Mouse (Mus musculus) midbrain, postnatal 0 days (tissue): ENCODE results near the gene Abhd5. TPM values are rescaled to one million over a fixed set of nuclear protein-coding genes. Genes with fewer than 3 reads are reported as not detected.
"Not testable (repeated sequence)": the region's sequence is repeated elsewhere in the genome, so short reads cannot be mapped to it uniquely, and the experiment has no call there.

Source experiments
- ATAC-seq: fragments of 200-750 bp; cut with Nextera tagmentation; 2 replicates; pipeline ENCODE4 v1.8.0; 2017; ENCODE audit warnings: moderate number of reproducible peaks, mild to moderate bottlenecking, moderate TSS enrichment, moderate library complexity; ENCODE audit not compliant: low FRiP score
- DNase-seq: peaks from one replicate; pipeline ENCODE4 v3.0.0-alpha.2; 2015; ENCODE audit warnings: low spot score
- H3K27ac ChIP-seq: fragments of 300-500 bp; sonication (generic); 2 replicates; pipeline ENCODE4 v1.5.1; 2014; ENCODE audit warnings: low read depth, mild to moderate bottlenecking, low read length, mixed read lengths
- H3K27me3 ChIP-seq: fragments of 300-500 bp; sonication (generic); 2 replicates; pipeline ENCODE4 v1.6.1; 2014; ENCODE audit warnings: low read length, control low read depth, mixed read lengths; ENCODE audit not compliant: insufficient read depth
- H3K36me3 ChIP-seq: fragments of 300-500 bp; sonication (generic); 2 replicates; pipeline ENCODE4 v1.6.1; 2014; ENCODE audit warnings: low read length, control low read depth, mixed read lengths; ENCODE audit not compliant: insufficient read depth
- H3K4me1 ChIP-seq: fragments of 300-500 bp; sonication (generic); 2 replicates; pipeline ENCODE4 v1.6.1; 2014; ENCODE audit warnings: mild to moderate bottlenecking, control low read depth, antibody characterized with exemption, low read length, mixed read lengths; ENCODE audit not compliant: insufficient read depth
- H3K4me2 ChIP-seq: fragments of 300-500 bp; sonication (generic); 2 replicates; pipeline ENCODE4 v1.6.1; 2014; ENCODE audit warnings: low read depth, mild to moderate bottlenecking, low read length, mixed read lengths; ENCODE audit not compliant: poor library complexity, severe bottlenecking
- H3K4me3 ChIP-seq: fragments of 300-500 bp; sonication (generic); 2 replicates; pipeline ENCODE4 v1.5.1; 2014; ENCODE audit warnings: low read depth, mild to moderate bottlenecking, low read length, moderate library complexity
- H3K9ac ChIP-seq: fragments of 300-500 bp; sonication (generic); replicated peaks from 2 replicates; pipeline ENCODE4 v1.6.1; 2014; ENCODE audit warnings: mild to moderate bottlenecking, low read length, moderate library complexity, mixed read lengths; ENCODE audit not compliant: poor library complexity, severe bottlenecking
- H3K9me3 ChIP-seq: fragments of 300-500 bp; sonication (generic); 2 replicates; pipeline ENCODE4 v1.6.1; 2016; ENCODE audit warnings: low read length, control low read depth
- CTCF ChIP-seq: IDR thresholded peaks from 2 replicates; pipeline ENCODE4 v1.5.1; 2016; ENCODE audit warnings: antibody characterized with exemption, mild to moderate bottlenecking
- WGBS: fragments of 180-500 bp; shearing (Covaris S2); extraction: QIAGEN DNeasy Blood & Tissue Kit; methylation state at CpG from one replicate; pipeline ENCODE4 v1.1.7; 2014; 5-methylcytosine and 5-hydroxymethylcytosine counted together
- polyA plus RNA-seq: library from polyadenylated mRNA; unstranded; fragments of >200 nt; fragmentation: Nextera tagmentation; extraction: Ambion mirVana; gene quantifications from 2 replicates; pipeline ENCODE4 v1.2.1, GENCODE M21; 2015
- total RNA-seq: library from RNA; depleted of rRNA; stranded (reverse); fragments of >200 nt; gene quantifications from 2 replicates; pipeline ENCODE4 v1.2.3, GENCODE M21; 2014

Abhd5 gene
- total and polyA plus RNA-seq, 2 experiments from 2014 or later, result 24.3 to 52.2 TPM

DNA sequence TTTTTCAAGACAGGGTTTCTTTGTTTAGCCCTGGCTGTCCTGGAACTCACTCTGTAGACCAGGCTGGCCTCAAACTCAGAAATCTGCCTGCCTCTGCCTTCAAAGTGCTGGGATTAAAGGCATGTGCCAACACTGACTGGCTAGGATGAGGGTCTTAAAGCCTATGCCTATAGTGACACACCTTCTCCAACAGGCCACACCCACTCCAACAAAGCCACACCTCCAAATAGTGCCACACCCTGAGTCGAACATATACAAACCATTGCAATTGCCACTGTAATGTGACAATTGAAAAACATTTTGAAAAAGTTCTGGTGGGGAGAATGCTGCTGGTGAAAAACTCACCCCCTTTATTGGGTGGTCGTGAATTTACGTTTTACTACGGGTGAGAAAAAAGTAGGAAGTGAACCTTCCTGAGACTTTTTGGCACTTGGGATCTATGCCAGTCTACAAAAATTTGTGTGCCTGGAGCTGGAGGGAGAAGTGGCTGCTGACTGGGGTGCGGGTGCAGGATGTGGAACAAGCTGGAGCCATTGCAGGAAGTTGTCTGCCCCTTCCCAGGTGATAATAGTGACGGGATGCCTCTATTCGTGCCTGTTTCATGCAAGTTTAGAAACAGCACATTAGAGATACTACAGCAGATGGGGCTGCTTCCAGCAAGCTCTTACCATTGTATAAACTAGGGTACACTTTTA is 39.0 kb upstream of the Abhd5 start:
- no peak overlapping the region for H3K9ac ChIP-seq
- no peaks in the 10 kb centered on the region for H3K27me3 ChIP-seq
- no peaks in the 10 kb centered on the region for H3K4me1 ChIP-seq
- H3K4me3 ChIP-seq, result no peak overlapping the region
- H3K27ac ChIP-seq, result no peak overlapping the region
- WGBS, result 87% methylated on average over 7 of the region's 7 CpGs
- H3K4me2 ChIP-seq, result no peak overlapping the region
- H3K9me3 ChIP-seq, result no peaks in the 10 kb centered on the region
- TF ChIP-seq CTCF, result no peak
- no peaks in the 10 kb centered on the region for H3K36me3 ChIP-seq
- ATAC-seq (no peak), DNase-seq (no peak)

DNA sequence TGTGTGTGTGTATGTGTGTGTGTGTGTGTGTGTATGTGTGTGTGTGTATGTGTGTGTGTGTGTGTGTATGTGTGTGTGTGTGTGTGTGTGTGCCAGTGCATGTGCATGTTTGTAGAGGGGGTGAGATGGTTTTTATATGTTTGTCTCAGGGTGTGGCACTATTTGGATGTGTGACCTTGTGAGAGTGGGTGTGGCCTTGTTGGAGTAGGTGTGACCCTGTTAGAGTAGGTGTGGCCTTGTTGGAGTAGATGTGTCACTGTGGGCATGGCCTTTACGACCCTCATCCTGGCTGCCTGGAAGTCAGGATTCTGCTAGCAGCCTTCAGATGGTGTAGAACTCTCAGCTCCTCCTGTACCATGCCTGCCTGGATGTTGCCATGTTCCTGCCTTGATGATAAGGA is 38.3 kb upstream of the Abhd5 start:
- WGBS, result 67% methylated on average over 1 of the region's 1 CpGs
- H3K36me3 ChIP-seq, H3K27me3 ChIP-seq, H3K4me3 ChIP-seq, DNase-seq, ATAC-seq, H3K4me1 ChIP-seq, H3K4me2 ChIP-seq, H3K9me3 ChIP-seq, H3K9ac ChIP-seq, H3K27ac ChIP-seq: not testable (repeated sequence)

DNA sequence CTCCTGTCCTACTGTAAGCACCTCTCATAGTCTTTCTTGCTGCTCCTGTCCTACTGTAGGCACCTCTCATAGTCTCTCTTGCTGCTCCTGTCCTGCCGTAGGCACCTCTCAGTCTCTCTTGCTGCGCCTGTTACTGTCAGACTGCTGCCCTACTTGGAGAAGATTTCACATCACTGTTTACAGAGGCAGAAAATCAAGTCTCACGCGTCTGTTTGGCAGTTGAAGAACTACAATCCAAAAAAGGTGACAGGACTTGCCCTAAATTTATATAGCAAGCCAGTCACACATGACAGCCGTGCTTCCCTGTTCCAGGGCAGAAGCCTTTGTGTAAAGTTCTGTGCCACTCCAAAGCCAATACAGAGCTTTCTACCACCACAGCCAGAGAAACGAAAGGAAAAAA is 37.0 kb upstream of the Abhd5 start:
- DNase-seq (no peak), ATAC-seq (no peak)
- H3K4me3 ChIP-seq, result no peak overlapping the region
- TF ChIP-seq CTCF, result no peak
- no peak overlapping the region for H3K9ac ChIP-seq
- no peak overlapping the region for H3K4me2 ChIP-seq
- 87% methylated on average over 6 of the region's 6 CpGs for WGBS
- H3K27ac ChIP-seq, result no peak overlapping the region
- H3K9me3 ChIP-seq, result no peaks in the 10 kb centered on the region
- no peaks in the 10 kb centered on the region for H3K36me3 ChIP-seq
- no peaks in the 10 kb centered on the region for H3K4me1 ChIP-seq
- no peaks in the 10 kb centered on the region for H3K27me3 ChIP-seq

DNA sequence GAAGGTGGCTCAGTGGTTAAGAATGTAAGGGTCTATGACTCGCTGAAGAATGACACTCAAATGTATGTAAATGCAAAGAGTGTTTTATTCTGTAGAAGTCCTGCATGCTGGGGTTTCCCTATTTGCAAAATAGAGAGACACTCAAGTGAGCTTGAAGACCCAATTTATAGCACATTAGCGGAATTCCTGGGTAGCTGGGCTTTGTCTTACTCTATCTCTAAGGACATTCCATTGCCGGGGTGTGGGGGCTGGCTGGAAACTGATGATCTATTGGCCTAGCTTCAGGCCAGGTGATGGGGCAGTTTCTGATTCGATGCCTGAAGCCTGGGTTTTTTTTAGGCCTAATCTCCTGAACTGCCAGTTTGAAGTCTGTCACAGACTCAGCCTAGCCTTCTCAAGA is 36.5 kb upstream of the Abhd5 start:
- Histone ChIP-seq H3K4me1 (no peaks in the 10 kb centered on the region), H3K9me3 (no peaks in the 10 kb centered on the region), H3K9ac (no peak overlapping the region), H3K4me2 (no peak overlapping the region), H3K4me3 (no peak overlapping the region), H3K27me3 (no peaks in the 10 kb centered on the region), H3K27ac (no peak overlapping the region), H3K36me3 (no peaks in the 10 kb centered on the region)
- TF ChIP-seq CTCF, result no peak
- no peak for DNase-seq
- 70% methylated on average over 4 of the region's 4 CpGs for WGBS
- no peak for ATAC-seq

DNA sequence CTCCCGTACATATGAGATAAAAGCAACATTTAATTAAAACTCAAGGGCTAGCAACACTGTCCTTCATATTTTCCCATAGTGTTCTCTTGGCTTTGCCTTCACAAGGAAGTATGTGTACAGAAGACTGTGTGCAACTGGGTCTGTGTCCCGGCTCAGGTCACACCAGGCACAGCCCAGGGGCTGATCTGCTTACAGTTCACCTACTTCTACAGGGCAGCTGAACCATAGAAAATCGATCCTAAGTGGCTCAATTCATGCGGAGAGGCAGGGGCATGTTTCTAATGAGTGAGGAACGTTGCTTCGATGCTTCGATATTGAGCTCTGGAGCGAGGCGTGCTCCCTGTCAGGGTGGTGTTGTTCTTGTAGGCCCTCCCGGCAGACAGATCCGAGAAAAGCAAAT is 35.9 kb upstream of the Abhd5 start:
- TF ChIP-seq CTCF, result no peak
- H3K27me3 ChIP-seq, result no peaks in the 10 kb centered on the region
- no peak overlapping the region for H3K27ac ChIP-seq
- no peak overlapping the region for H3K4me3 ChIP-seq
- no peaks in the 10 kb centered on the region for H3K4me1 ChIP-seq
- ATAC-seq, result no peak
- no peaks in the 10 kb centered on the region for H3K9me3 ChIP-seq
- DNase-seq, result no peak
- no peak overlapping the region for H3K9ac ChIP-seq
- WGBS, result 64% methylated on average over 11 of the region's 11 CpGs
- no peaks in the 10 kb centered on the region for H3K36me3 ChIP-seq
- no peak overlapping the region for H3K4me2 ChIP-seq

DNA sequence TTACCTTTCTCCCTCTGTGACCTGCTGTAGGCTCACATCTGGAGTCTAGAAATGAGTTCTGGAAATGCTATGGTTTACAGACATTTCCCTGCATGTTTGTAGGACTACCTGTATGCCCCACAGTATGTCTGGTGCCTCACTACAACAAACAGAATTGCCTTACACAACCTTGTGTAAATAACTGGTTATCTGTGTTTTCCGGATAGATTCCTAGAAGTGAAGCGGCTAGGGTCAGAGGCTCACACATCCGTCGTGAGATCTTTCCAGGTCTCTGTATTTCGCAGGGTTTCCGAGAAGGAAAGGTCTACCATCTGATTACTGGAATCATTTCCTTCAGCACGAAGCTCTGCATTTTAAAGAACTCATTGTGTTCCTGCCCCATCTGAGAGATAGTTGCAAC is 34.8 kb upstream of the Abhd5 start:
- no peak for TF ChIP-seq CTCF
- no peak overlapping the region for H3K9ac ChIP-seq
- no peaks in the 10 kb centered on the region for H3K36me3 ChIP-seq
- DNase-seq (no peak), ATAC-seq (no peak)
- 93% methylated on average over 7 of the region's 7 CpGs for WGBS
- H3K27ac ChIP-seq, result no peak overlapping the region
- H3K4me1 ChIP-seq, result no peaks in the 10 kb centered on the region
- H3K27me3 ChIP-seq, result no peaks in the 10 kb centered on the region
- no peaks in the 10 kb centered on the region for H3K9me3 ChIP-seq
- H3K4me3 ChIP-seq, result no peak overlapping the region
- no peak overlapping the region for H3K4me2 ChIP-seq
